Mouse (Mus musculus): ENCODE data around the gene Atp8b4.

The Atp8b4 gene

GRCm38 (mm10) chr2:126360688-126361087 is 139.8 kb downstream of the Atp8b4 start:
- no peak for DNase-seq (ENCODE audit: low spot score)

GRCm38 (mm10) chr2:126359965-126360364 is 140.5 kb downstream of the Atp8b4 start:
- no peak for DNase-seq (ENCODE audit: low spot score)

GRCm38 (mm10) chr2:126359278-126359677 is 141.2 kb downstream of the Atp8b4 start:
- no peak for DNase-seq (ENCODE audit: low spot score)

GRCm38 (mm10) chr2:126358741-126359140 is 141.7 kb downstream of the Atp8b4 start:
- no peak for DNase-seq (ENCODE audit: low spot score)

- no peak for DNase-seq (ENCODE audit: low spot score)
Observed at GRCm38 (mm10) chr2:126355259-126355658, 145.2 kb downstream of the Atp8b4 start.

GRCm38 (mm10) chr2:126351811-126352210 is 148.7 kb downstream of the Atp8b4 start:
- no peak for DNase-seq (ENCODE audit: low spot score)

GRCm38 (mm10) chr2:126343026-126343593 is 157.4 kb downstream of the Atp8b4 start:
- DNase-seq (ENCODE audit: low spot score): no peak

GRCm38 (mm10) chr2:126341521-126341920 is 159.0 kb downstream of the Atp8b4 start:
- DNase-seq (ENCODE audit: low spot score): no peak

- no peak for DNase-seq (ENCODE audit: low spot score)
Observed at GRCm38 (mm10) chr2:126340201-126340600, 160.3 kb downstream of the Atp8b4 start.

- DNase-seq (ENCODE audit: low spot score): peak; percentile 33
Observed at GRCm38 (mm10) chr2:126339516-126339915, 161.0 kb downstream of the Atp8b4 start.

- no peak for DNase-seq (ENCODE audit: low spot score)
Observed at GRCm38 (mm10) chr2:126337143-126337542, 163.3 kb downstream of the Atp8b4 start.

GRCm38 (mm10) chr2:126331794-126332193 is 168.7 kb downstream of the Atp8b4 start:
- no peak for DNase-seq (ENCODE audit: low spot score)

- DNase-seq (ENCODE audit: low spot score): no peak
Observed at GRCm38 (mm10) chr2:126323206-126323605, 177.3 kb downstream of the Atp8b4 start.

- DNase-seq (ENCODE audit: low spot score): peak; percentile 49
Observed at GRCm38 (mm10) chr2:126322631-126323031, 177.8 kb downstream of the Atp8b4 start.

- no peak for DNase-seq (ENCODE audit: low spot score)
Observed at GRCm38 (mm10) chr2:126318071-126318470, 182.4 kb downstream of the Atp8b4 start.

- no peak for DNase-seq (ENCODE audit: low spot score)
Observed at GRCm38 (mm10) chr2:126316942-126317341, 183.5 kb downstream of the Atp8b4 start.

- no peak for DNase-seq (ENCODE audit: low spot score)
Observed at GRCm38 (mm10) chr2:126316346-126316745, 184.1 kb downstream of the Atp8b4 start.

- DNase-seq (ENCODE audit: low spot score): no peak
Observed at GRCm38 (mm10) chr2:126311056-126311455, 189.4 kb downstream of the Atp8b4 start.

- DNase-seq (ENCODE audit: low spot score): no peak
Observed at GRCm38 (mm10) chr2:126309994-126310393, 190.5 kb downstream of the Atp8b4 start.

GRCm38 (mm10) chr2:126304621-126305020 is 195.9 kb downstream of the Atp8b4 start:
- no peak for DNase-seq (ENCODE audit: low spot score)

- no peak for DNase-seq (ENCODE audit: low spot score)
Observed at GRCm38 (mm10) chr2:126303226-126303625, 197.2 kb downstream of the Atp8b4 start.

- DNase-seq (ENCODE audit: low spot score): no peak
Observed at GRCm38 (mm10) chr2:126302381-126302780, 198.1 kb downstream of the Atp8b4 start.

GRCm38 (mm10) chr2:126290702-126291101 is 209.8 kb downstream of the Atp8b4 start:
- no peak for DNase-seq (ENCODE audit: low spot score)

- no peak for DNase-seq (ENCODE audit: low spot score)
Observed at GRCm38 (mm10) chr2:126287942-126288341, 212.5 kb downstream of the Atp8b4 start.

Data from ovary, adult 18-20 months (tissue).